Mouse (Mus musculus): ENCODE results near the gene BC037034.

BC037034 gene

DNA sequence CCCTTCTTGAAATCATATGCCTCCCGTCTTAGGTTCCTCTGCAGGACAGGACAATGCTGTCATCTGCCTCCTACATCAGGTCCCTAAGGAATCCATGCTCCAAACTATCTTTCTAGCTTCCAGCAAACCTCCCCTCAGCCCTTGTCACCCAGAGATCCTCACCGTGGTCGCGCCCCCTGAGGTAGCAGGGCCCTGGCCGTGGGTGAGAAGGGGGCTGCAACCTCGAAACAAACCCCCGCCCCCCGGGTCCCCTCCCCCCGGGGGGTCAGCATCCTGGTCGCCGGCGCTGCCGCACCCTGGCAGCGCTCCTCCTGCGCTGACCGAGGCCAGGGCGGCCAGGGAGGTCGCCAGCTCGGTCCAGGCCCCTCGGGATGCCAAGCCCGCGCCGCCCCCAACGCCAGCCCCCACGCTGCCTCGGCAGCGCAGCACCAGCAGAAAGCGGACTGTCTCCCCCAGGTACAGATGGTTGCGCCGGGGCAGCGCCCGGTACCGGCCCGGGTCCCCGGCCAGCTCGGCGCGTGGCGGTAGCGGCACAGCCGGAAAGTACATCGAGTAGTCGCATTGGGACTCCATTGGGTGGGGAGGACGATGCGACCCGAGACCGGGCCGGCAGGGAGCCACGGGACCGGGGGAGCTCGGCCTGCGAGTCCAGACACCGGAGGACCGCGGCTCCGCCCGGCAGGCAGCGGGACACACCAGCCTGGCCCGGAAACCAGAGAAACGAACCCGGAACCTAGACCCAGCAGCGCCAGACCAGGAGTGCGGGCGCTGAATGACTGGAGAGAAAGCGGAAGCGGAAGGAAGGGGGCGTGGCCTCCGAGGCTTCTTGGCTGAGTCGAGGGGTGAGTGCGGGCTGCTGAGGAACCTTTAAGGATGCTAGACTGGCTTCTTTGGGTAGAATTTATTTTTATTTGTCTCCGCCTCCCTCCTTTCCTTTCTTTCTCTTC, at the start of gene BC037034:
BC037034 (minus strand) TSS at position 774 of the 947 bp plus-strand sequence.
- DNase-seq, result peak; percentile 93

GRCm38 (mm10) chr5:138312795-138313194, 49.0 kb upstream of the BC037034 start:
- no peak for DNase-seq

- no peak for DNase-seq
Observed at GRCm38 (mm10) chr5:138299613-138300012, 35.8 kb upstream of the BC037034 start.

- no peak for DNase-seq
Observed at GRCm38 (mm10) chr5:138294158-138294557, 30.3 kb upstream of the BC037034 start.

GRCm38 (mm10) chr5:138291638-138292037, 27.8 kb upstream of the BC037034 start:
- DNase-seq, result no peak

GRCm38 (mm10) chr5:138287861-138288260, 24.0 kb upstream of the BC037034 start:
- no peak for DNase-seq

DNA sequence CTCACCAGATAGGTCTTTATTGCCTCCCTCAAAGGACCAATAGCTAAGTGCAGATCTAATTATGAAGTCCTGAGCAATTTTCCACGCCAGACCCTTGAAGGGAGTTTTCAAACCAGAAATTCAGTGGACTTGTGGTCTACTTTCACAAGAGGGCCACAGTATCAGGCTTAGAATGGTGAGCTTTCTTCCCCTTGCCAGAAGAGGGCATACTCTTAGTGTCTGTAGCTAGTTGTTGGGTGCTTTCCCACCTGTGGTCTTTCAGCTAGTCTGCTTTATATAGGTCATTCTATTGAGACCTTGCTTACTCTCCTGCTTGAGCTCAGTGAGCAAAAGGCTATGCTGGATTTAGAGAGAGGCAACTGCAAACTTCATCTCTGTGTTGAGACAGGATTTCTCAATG, 19.7 kb upstream of the BC037034 start:
- no peak for DNase-seq

DNA sequence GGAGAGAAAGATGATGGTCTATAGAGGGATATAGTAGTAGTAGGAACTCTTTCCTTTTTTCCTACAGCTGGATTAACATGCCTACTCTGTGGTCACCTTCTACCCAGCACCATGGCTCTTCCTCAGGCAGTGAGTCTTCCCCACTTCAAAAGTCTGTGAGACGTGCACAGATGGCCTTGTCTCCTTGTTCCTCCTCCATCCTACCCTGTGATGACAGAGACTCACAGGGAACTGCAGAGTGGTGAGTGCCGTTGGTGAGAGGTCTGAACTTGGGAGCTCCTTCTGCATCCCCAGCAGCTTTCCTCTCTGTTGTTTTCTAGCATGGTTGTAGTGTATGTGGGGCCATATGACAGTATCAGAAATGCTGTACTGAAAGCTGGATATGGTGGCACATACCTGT, 18.0 kb upstream of the BC037034 start:
- no peak for DNase-seq

GRCm38 (mm10) chr5:138280829-138281228, 17.0 kb upstream of the BC037034 start:
- DNase-seq, result no peak

DNA sequence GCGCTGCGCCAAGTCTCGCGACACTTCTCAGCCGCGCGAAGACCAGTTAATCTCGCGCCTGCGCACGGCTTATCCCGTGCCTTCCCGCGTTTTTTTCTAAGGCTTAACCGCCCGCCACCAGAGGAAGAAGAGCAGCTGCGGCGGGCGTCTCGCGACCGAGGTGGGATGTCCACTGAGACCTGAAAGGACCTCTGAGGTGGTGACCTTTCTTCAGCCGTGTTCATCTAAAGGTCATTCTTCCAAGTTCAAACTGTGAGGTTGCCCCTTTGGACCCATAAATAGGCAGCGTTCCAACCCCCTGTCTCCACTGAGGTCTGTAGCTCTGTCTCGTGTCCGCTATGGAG, 16.6 kb upstream of the BC037034 start:
- DNase-seq, result no peak

DNA sequence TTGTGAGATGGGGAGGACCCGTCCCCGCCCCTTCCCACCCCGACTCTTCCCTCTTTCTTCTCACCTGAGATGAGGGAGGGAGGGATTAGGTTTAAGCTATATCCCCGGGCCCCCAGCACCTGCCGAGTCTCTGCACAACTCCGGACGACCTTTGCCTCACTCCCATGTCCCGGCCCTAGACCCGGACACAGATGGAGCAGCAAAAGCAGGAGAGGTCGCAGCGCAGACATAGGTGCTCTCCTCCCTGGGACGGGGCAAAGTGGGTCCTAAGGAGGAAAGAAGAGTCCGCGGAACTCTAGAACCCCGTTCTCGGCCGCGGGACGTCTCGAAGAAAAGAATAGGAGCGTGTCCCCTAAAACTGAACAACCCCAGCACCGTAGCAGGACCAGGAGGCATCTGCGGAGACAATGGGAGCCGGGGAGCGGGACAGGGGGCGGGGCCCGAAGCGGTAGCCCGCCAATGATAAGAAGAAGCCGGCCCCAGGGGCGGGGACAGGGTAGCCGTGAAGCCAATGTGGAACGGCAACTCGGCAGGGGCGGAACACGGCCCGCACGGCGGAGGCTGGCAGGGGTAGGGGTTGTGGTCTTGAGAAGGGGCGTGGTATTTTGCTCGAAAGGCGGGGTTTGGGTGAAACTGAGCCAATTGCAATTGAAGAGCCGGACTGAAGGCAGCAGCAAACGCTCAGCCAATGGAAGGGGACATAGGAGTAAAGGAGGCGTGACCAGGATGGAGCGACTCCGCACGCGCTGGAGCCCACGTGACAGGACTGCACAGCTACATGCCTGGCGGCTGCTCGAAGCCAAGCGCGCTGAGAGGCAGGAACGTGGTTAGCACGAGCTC, 16.0 kb upstream of the BC037034 start, which contains the start of the genes Gm43720, Gpc2 and Stag3:
Gm43720 (minus strand) TSS at position 374 of the 840 bp plus-strand sequence.
Gpc2 (minus strand) TSS at position 421 of the 840 bp plus-strand sequence.
Stag3 (plus strand) TSS at position 656 of the 840 bp plus-strand sequence.
- peak; percentile 95 for DNase-seq

GRCm38 (mm10) chr5:138277994-138278393, 14.2 kb upstream of the BC037034 start:
- no peak for DNase-seq

DNA sequence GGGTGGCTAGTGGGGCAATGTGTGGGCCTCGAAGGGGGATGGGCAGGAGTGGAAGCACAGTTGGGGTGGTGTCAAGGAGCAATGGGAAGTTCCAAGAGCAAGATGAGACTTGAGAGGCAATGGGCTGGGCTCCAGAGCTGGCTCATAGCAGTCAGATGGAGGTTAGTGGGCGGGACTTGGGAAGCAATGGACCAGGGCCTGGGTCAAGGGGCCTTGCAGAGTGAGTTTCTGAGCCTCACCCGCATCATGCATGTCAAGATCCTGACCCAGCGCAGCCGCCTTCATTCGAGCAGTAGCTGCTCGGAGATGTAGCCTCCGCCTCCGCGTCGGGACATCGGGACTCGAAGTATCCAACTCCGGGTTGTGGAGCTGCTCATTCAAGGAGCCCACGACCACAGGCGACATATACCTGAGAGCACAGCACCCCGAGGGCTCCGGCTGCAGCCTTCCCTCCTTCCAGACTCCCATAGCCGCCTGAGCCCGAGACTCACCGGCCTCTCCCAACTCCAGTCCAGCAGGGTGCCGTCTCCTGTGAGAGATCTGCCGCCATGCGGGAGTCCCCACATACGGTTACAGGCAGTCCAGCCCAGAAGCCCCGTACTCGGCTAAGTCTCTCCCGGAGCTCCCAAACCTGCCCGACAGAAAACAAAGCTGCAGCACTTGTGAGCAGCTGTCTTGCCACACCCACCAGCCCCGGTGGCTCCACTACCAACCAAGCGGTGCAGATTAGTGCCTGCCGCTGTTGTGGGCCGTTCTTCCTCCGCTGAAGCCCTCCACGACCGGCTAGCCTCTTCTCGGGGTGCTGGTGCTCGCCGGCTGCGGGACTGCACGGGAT, 11.6 kb upstream of the BC037034 start:
- no peak for DNase-seq

- no peak for DNase-seq
Observed at GRCm38 (mm10) chr5:138274186-138274585, 10.4 kb upstream of the BC037034 start.

DNA sequence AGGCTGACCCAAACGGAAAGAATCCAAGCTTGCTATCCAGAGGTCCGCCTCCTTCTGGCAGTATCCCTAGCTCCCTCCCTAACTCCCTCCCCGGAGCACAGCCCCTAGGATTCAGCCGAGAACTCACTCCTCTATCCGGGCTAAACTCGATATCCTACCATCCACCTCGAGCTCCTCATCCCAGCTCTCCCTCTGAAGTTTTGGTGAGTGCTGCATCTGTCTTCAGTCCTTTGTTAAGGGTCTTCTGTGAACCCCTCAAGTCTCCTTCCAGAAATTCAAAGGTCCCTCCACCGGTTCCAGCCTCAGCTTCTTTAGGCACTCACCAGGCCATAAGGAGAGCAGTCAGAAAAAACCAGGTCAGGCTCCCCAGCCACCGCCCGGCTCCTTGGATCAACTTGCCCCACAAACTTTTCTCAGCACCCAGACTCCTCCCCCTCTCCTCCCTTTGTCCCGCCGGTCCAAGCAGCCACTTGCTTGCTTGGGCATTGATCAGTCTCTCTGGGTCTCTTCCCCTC, 8.6 kb upstream of the BC037034 start, which contains the start of gene Gal3st4:
Gal3st4 (minus strand) TSS at position 432 of the 515 bp plus-strand sequence.
- no peak for DNase-seq

DNA sequence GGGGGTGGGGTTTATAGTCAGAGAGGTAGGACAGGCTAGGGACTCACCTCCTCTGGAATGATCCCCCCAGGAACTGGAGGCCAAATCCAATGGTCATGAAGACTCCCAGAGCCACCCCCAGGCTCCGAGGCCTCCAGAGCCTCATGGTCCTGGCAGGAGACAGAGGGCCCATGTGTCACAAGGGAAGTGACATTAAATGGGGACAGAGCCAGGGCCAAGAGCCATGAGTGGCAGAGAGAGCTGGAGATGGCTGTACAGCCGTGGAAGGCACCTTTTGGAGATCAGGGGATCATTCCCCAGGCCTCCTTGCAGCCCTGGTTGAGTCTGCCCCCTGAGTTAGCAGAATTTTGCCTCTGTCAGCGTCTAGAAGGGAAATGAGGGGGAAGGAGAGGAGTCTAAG, 7.4 kb upstream of the BC037034 start:
- no peak for DNase-seq

DNA sequence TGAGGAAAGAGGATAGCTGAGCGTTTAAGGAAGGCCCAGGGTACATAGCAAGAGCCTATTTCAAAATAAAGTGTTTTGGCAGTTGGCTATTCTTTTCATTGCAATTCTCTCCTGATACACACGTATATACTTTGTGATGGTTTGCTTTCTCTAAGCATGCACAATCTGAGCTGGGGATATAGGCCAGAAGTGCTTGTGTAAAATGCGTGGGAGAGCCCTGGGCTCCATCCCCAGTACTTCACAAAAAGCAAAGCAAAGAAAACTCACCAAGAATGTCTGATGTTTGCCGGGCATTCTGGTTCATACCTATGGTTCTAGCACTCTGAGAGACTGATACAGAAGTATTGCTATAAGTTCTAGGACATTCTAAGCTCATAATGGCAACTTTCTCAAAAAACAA, 5.1 kb upstream of the BC037034 start:
- no peak for DNase-seq

DNA sequence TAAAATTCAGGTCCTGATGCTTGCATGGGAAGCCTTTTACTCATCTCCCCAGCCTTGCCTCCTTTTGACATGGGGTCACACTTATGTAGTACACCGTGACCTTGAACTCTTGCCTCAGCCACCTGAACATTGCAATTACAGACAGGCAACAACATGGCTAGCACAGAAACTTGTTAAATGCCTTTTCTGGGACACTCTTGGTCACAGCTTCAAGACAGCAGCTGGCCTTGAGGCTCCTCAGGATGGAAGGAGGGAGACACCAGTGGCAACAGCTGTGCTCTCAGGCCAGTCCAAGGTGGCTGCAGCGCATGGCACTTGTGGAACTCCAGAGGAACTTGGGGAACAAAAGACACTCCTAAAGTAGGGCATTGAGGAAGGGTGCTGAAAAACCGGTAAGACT, 3.3 kb upstream of the BC037034 start:
- no peak for DNase-seq

DNA sequence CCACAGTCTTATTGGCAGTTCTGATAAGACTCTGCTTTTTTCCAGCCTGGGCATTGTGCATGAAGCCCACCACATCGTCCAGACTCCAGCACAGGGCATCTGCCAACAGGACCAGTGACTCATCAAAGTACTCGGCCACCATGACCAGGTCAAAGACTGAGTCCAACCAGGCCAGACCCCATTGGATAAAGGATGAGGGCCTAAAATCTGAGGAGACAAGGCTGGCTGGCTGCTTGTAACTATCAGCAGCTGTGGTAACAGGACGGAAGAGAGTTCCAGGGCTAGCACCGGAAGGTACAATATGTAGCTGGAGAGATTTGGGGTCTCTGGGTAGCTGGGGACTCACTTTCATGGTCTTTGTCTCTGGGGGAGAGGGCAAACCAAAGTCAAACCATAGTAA, 1.9 kb upstream of the BC037034 start:
- DNase-seq, result no peak

DNA sequence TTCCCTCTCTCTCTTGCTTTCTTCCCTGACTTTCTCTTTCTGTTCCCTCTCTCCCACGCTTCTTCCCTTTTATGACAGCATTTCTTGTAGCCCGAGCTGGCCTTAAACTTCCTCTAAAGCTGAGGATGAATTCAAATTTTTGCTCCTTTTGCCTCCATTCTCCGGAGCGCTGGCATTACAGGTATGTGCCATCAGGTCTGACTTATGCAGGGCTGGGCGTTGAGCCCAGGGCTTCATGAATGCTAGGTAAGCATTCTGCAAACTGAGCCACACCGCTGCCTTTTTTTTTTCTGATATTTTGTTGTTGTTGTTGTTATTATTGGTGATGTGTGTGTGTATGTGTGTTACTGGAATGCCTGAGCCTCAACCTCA, 360 bp upstream of the BC037034 start:
- DNase-seq, result no peak

- DNase-seq, result no peak
Observed at GRCm38 (mm10) chr5:138262582-138263240, 1.1 kb downstream of the BC037034 start.

GRCm38 (mm10) chr5:138262001-138262400, 1.8 kb downstream of the BC037034 start:
- DNase-seq, result no peak

Measured in liver (tissue).